Mouse (Mus musculus) testis, adult 2 months (tissue): ENCODE measurements around the gene Pm20d1. TPM values are rescaled to one million over a fixed set of nuclear protein-coding genes. Genes with fewer than 3 reads are reported as not detected.

Experiments used
- H3K27ac ChIP-seq: fragments of 200-500 bp; 2 replicates; pipeline ENCODE4 v1.5.1; 2012; ENCODE audit warnings: low read depth, low read length; ENCODE audit not compliant: control insufficient read depth, insufficient read depth
- H3K27me3 ChIP-seq: fragments of 200-500 bp; 2 replicates; pipeline ENCODE4 v1.6.1; 2012; ENCODE audit warnings: mild to moderate bottlenecking, low read length, moderate library complexity; ENCODE audit not compliant: control insufficient read depth, insufficient read depth
- H3K36me3 ChIP-seq: fragments of 200-500 bp; 2 replicates; pipeline ENCODE4 v1.6.1; 2012; ENCODE audit warnings: mild to moderate bottlenecking, low read length; ENCODE audit not compliant: control insufficient read depth, insufficient read depth
- H3K4me1 ChIP-seq: fragments of 200-500 bp; 2 replicates; pipeline ENCODE4 v1.6.1; 2012; ENCODE audit warnings: low read length; ENCODE audit not compliant: control insufficient read depth, insufficient read depth
- H3K4me3 ChIP-seq: fragments of 200-500 bp; 2 replicates; pipeline ENCODE4 v1.5.1; 2012; ENCODE audit warnings: low read depth, mild to moderate bottlenecking, low read length, moderate library complexity, mixed read lengths; ENCODE audit not compliant: control insufficient read depth
- CTCF ChIP-seq: fragments of 200-500 bp; IDR thresholded peaks from 2 replicates; pipeline ENCODE4 v1.5.1; 2012; ENCODE audit warnings: low read depth, mild to moderate bottlenecking, inconsistent platforms, low read length, moderate library complexity; ENCODE audit not compliant: control insufficient read depth, insufficient read depth, insufficient replicate concordance
- POLR2A ChIP-seq: fragments of 200-500 bp; IDR thresholded peaks from 2 replicates; pipeline ENCODE4 v1.6.1; 2012; ENCODE audit warnings: low read depth, mild to moderate bottlenecking, inconsistent platforms, low read length, moderate library complexity; ENCODE audit not compliant: control insufficient read depth
- polyA plus RNA-seq: library from polyadenylated mRNA; depleted of rRNA; stranded (reverse); fragments of >200 nt; gene quantifications from 2 replicates; pipeline ENCODE4 v1.2.3, GENCODE M21; 2012

The Pm20d1 gene
- polyA plus RNA-seq, 1 experiment: 0.28 TPM

- Histone ChIP-seq H3K36me3 (no peaks in the 10 kb centered on the region), H3K27me3 (no peaks in the 10 kb centered on the region), H3K4me1 (peaks cover 15% of the 10 kb centered on the region), H3K27ac (no peak overlapping the region), H3K4me3 (peak overlapping the region; percentile 44)
- TF ChIP-seq CTCF (no peak), POLR2A (no peak)
Observed at GRCm38 (mm10) chr1:131829279-131829678, 32.1 kb downstream of the Pm20d1 start.

DNA sequence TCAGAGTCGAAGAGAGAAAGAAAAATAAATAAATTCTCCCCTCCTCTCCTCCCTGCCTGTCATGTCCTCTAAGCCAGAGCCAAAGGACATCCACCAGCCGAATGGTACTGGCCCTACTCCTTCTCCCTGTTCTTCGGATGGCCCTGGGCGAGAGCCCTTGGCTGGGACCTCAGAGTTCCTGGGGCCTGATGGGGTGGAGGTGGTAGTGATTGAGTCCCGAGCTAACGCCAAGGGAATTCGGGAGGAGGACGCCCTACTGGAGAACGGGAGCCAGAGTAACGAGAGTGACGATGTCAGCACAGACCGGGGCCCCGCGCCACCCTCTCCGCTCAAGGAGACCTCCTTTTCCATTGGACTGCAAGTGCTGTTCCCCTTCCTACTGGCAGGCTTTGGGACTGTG lies 33.4 kb downstream of the Pm20d1 start:
- no peak overlapping the region for H3K4me3 ChIP-seq
- no peaks in the 10 kb centered on the region for H3K36me3 ChIP-seq
- no peaks in the 10 kb centered on the region for H3K27me3 ChIP-seq
- TF ChIP-seq CTCF: no peak
- no peak for TF ChIP-seq POLR2A
- H3K4me1 ChIP-seq: peaks cover 15% of the 10 kb centered on the region
- H3K27ac ChIP-seq: no peak overlapping the region

GRCm38 (mm10) chr1:131830971-131831641 lies 33.9 kb downstream of the Pm20d1 start:
- no peak for TF ChIP-seq CTCF
- TF ChIP-seq POLR2A: no peak
- H3K4me1 ChIP-seq: peaks cover 15% of the 10 kb centered on the region
- H3K36me3 ChIP-seq: no peaks in the 10 kb centered on the region
- H3K27me3 ChIP-seq: no peaks in the 10 kb centered on the region
- H3K4me3 ChIP-seq: no peak overlapping the region
- no peak overlapping the region for H3K27ac ChIP-seq

DNA sequence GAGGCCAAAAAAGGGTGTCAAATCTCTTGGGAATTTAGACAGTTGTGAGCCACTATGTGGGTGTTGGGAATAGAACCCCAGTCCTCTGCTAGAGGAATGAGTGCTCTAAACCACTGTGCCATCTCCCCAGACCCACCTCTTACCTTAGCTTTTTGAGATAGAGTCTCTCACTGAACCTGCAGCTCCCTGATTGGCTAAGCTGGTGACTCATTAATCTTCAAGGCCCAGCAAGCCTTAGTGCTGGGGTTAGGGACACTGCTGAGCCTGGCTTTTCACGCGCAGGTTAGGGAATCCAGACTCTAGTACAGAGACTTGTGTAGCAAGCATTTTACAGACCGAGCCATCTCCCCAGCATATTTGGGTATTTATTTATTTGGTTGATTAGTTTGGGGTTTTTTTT lies 39.9 kb downstream of the Pm20d1 start:
- H3K36me3 ChIP-seq: no peaks in the 10 kb centered on the region
- no peaks in the 10 kb centered on the region for H3K27me3 ChIP-seq
- H3K27ac ChIP-seq: no peak overlapping the region

GRCm38 (mm10) chr1:131838542-131838941 lies 41.4 kb downstream of the Pm20d1 start:
- TF ChIP-seq CTCF (no peak), POLR2A (no peak)
- no peaks in the 10 kb centered on the region for H3K4me1 ChIP-seq
- no peak overlapping the region for H3K4me3 ChIP-seq
- peak overlapping the region; percentile 10; the same call in 1 of the 2 replicates for H3K27ac ChIP-seq
- no peaks in the 10 kb centered on the region for H3K27me3 ChIP-seq
- H3K36me3 ChIP-seq: no peaks in the 10 kb centered on the region; the same call in 1 of the 2 replicates

More for the DNA sequence above, 39.9 kb downstream of the Pm20d1 start:
- TF ChIP-seq CTCF (no peak), POLR2A (no peak)
- Histone ChIP-seq H3K4me1 (no peaks in the 10 kb centered on the region), H3K4me3 (no peak overlapping the region)

DNA sequence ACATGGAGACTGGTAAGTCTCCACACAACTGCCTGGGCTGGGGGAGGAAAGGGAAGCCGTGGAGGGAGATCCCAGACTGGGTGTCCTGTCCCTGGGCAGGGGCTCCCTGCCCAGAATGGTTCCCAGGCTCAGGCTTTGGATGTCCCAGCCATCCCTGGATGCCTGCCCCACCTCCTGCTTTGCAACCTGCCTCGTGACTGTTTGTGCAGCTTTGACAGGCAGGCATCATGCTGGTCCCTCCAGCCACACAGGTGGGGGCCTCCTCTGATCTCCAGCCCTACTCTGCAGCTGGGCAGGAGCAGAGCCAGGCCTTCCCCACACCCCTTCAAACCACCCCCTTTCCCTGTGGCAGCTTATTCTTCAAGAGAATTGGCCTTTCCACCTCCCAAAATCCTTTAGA lies 42.1 kb downstream of the Pm20d1 start:
- H3K27ac ChIP-seq: no peak overlapping the region
- TF ChIP-seq POLR2A: no peak
- no peak for TF ChIP-seq CTCF
- H3K36me3 ChIP-seq: no peaks in the 10 kb centered on the region; the same call in 1 of the 2 replicates
- H3K27me3 ChIP-seq: no peaks in the 10 kb centered on the region
- no peaks in the 10 kb centered on the region for H3K4me1 ChIP-seq
- H3K4me3 ChIP-seq: no peak overlapping the region

GRCm38 (mm10) chr1:131842221-131842620 lies 45.0 kb downstream of the Pm20d1 start:
- Histone ChIP-seq H3K36me3 (peaks cover 2% of the 10 kb centered on the region), H3K27ac (no peak overlapping the region), H3K4me3 (no peak overlapping the region), H3K27me3 (no peaks in the 10 kb centered on the region), H3K4me1 (no peaks in the 10 kb centered on the region)
- TF ChIP-seq POLR2A: no peak
- no peak for TF ChIP-seq CTCF

- Histone ChIP-seq H3K4me3 (no peak overlapping the region), H3K36me3 (peaks cover 2% of the 10 kb centered on the region), H3K27ac (no peak overlapping the region), H3K4me1 (no peaks in the 10 kb centered on the region), H3K27me3 (no peaks in the 10 kb centered on the region)
- TF ChIP-seq CTCF (no peak), POLR2A (no peak)
Observed at GRCm38 (mm10) chr1:131843758-131844157, 46.6 kb downstream of the Pm20d1 start.
